Mouse (Mus musculus) layer of hippocampus, adult 18-20 months (tissue): Measurements from ENCODE around the gene Ubl7. TPM values are rescaled to one million over a fixed set of nuclear protein-coding genes. Genes with fewer than 3 reads are reported as not detected.
A peak's percentile ranks its signal among the peaks of the same experiment; 100 is the strongest.

ENCODE experiments used
- DNase-seq, 2 experiments: peaks; one replicate each; pipeline ENCODE4 v3.0.0; 2022; ENCODE audit warnings: low spot score in 2 of 2
- total RNA-seq, 2 experiments: library from RNA; stranded (reverse); gene quantifications; 2 replicates each; pipeline ENCODE4 v1.2.3; 2021

Ubl7 gene
- total RNA-seq, 2 experiments from 2014 or later = 98.1 to 105 TPM

GRCm38 (mm10) chr9:57907206-57907605 lies 3.6 kb upstream of the Ubl7 start:
- no peak for DNase-seq

- DNase-seq = no peak
These were observed 1.8 kb downstream of the Ubl7 start for GRCm38 (mm10) chr9:57912571-57912970.

DNA sequence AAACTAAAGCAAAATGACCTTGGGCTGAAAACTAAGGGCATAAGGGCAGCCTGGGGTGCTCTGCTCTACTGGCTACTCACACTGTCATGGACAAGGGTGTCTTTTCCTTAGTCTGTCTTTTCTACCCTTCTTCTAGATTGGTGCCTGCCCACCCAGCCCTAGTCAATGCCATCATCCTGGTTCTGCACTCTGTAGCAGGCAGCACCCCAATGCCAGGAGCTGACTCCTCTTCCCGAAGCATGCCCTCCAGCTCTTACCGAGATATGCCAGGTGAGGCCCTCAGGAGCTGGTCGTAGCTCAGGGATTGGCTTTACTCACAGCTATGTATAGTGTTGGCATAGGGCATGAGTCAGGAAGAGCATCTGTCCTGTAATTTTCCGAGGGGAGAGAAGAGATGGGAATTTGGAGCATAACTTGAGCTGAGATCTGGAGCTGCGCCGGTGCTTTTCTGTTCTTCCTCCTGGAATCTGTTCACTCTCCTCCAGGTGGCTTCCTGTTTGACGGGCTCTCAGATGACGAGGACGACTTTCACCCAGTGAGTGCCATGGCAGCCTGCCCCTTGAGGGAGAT lies 10.8 kb downstream of the Ubl7 start:
- no peak for DNase-seq

- no peak for DNase-seq
These were observed 11.6 kb downstream of the Ubl7 start for GRCm38 (mm10) chr9:57922381-57922780.

DNA sequence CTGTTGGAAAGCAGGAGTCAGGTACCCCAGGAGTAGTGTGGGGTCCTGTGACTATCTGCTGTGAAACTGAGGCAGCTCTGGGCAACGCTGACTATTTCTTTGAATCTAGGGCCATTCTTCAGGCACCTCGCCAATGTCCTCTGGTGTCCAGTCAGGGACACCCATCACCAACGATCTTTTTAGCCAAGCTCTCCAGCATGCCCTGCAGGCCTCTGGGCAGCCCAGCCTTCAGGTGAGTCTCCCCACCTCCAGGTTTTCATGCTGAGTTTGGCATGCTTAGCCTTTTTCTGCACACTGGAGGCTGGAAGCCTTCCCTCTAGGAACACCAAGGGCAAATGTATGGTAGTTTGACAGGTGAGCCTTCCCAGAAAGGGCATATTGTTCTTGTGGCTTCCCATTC lies 12.3 kb downstream of the Ubl7 start:
- no peak for DNase-seq

DNA sequence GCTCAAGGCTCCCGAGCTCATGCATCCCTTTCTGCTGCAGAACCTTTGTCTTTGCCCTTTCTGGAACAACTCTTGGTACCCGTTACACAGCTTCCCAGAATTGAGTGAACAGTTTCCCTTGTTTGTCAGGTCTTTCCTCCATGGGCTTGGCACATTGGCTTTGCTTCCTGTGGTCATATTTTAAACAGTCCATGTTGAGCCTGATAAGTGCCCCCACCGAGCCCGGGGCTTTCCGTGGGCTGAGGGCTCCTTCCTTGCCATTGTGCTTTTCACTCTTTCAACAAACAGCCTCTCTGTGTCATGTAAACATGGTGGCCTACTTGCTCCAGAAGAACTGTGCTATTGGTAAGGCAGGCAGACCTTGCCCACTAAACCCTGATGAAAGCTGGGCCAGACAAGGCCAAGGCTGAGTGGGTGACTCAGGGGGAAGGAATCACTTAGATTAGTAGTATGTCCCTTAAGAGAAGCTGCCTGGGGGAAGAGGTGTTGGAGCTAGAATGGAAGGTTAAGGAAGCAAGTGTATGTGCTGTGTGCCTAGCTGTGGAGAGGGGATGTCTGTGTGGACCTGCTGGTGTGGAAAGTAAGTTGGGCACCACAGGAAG lies 20.5 kb downstream of the Ubl7 start:
- DNase-seq = no peak

- DNase-seq = no peak
These were observed 21.5 kb downstream of the Ubl7 start for GRCm38 (mm10) chr9:57932253-57932652.

DNA sequence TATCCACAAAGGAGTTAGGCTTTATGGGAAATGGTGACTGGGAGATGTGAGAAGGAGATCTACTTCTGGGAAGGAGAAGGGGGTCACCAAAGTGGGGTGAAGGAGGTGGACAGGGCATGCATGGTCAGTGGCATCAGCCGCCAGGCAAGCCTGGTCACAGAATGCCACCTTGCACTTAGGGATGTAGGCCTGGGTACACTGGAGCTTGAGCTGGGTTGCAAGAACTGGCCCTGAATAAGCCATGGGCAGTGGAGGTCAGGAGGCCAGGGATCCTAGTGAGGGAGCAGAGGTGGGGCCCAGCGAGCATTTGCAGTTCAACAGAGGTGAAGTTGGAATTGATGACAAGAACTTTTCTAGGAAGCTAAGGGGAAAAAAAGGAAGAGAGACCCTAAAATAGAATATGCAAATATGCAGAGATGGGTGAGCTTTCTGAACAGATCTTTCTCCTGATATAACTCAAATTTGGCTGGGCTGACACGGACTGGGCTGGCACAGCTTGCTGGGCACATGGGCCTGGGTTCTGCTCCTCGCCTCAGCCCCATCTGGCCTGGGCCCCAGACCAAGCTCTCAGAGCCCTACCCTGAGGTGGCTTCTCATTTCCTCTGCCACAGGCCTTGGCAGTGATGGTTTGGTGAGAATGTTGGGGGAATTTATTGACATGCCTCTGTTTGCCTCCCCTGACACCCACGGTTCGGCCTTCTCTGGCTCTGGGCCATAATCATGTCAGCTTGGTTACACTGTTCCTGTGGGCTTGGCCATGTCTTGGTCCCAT lies 22.2 kb downstream of the Ubl7 start:
- DNase-seq = peak; percentile 70 to 86

- peak; percentile 79 to 93 for DNase-seq
These were observed 25.1 kb downstream of the Ubl7 start for GRCm38 (mm10) chr9:57935683-57936437.

DNA sequence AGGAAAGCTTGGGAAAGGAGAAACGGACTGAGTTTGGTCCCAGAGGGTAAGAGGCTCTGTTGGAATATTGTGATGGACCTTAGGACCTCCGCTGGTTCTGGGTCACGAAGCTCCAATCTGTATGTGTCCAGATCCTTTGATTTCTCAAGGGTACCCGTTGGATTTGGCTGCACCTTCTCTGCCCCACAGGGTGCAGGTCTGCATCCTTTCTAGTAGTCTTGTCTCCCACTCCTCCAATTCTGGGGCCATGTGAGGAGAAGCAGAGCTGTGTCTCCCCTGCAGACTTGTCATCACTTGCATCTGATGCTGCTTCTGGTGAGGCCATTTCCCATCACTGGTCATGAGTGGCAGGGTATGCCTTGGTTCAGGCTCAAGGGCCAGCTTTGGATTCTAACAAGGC lies 26.4 kb downstream of the Ubl7 start:
- no peak for DNase-seq

DNA sequence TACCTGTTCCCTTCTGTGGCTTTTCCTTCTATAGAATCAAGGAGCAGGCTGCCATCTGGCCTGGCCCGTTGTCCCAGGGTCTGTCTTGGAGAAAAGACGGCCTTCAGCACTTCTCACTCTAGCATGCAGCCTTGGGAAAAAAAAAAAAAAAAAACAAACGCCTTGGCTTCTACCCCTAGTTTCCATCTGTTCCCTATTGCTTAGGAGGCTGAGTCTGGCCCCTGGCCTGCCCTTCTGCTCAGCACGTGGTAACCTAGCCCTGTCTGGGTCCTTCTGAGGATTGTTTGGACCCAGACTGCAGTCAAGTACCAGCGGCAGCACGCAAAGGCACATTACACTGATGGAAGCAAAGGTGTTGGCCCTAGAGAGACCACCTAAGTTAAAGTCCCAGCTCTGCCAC lies 26.9 kb downstream of the Ubl7 start:
- no peak for DNase-seq

GRCm38 (mm10) chr9:57938225-57939055 lies 27.7 kb downstream of the Ubl7 start:
- DNase-seq = no peak

DNA sequence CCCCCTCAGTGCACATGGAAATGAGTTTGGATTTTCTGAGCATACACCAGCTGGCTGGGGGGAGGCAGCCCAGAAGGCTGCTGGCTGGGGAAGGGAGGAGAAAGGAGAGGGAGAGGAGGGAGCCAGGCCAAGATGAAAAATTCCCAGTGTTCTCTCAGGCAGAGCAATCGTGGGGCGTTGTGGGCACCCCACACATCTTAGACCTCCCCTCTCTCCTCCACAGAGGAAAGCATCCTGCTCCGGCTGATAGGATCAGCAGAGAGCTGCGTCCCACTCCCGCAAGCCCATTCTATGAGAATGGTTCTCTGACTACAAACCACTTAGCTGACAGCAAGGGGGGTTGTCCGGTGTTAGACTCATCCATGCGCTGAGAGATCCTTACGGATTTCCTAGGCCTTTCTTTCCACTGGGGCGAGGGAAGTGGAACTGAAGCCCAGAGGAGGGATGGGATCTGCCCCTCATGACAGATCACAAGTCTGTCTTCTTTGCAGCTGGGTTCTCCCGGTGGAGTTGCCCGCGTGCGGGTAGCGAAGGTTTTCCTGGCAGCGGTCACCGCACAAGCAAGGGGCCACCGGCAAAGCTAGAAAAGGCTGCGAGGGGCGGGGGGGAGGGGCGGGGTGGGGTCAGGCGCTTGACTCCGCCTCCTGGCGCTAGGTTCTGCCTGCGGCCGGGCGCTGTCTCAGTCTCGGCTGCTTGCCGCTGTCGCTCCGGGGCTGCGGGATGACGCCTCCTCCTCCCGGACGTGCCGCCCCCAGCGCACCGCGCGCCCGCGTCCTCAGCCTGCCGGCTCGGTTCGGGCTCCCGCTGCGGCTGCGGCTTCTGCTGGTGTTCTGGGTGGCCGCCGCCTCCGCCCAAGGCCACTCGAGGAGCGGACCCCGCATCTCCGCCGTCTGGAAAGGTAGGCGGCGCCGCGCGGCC lies 28.9 kb downstream of the Ubl7 start, which contains the start of gene Sema7a:
Gene Sema7a (plus strand): TSS at position 682 of the 918 bp plus-strand sequence.
- DNase-seq = peak; percentile 80 to 88

DNA sequence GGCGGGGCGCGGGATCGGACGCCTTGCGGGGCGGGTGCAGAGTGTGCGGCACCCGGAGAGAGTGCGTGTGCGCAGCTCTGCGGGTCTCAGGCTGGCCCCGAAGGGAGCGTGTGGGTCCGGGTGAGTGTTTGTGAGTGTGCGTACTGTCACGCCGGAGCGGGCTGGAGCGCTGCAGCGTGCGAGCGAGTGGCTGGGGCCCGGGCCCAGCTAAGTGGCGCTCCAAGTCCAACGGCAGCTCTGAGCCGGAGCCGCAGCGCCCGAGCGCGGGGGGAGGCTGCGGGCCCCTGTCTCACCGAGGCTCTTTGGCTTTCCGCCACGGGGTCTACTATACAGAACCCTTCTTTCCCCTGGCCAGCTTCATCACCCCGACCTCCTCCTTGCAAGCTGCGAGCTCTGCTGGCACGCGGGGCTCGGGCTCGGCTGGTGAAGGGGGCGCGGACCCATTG lies 29.6 kb downstream of the Ubl7 start:
- DNase-seq = peak; percentile 40 to 57

- no peak for DNase-seq
These were observed 30.3 kb downstream of the Ubl7 start for GRCm38 (mm10) chr9:57940861-57941638.

- no peak for DNase-seq
These were observed 31.3 kb downstream of the Ubl7 start for GRCm38 (mm10) chr9:57942039-57942438.

DNA sequence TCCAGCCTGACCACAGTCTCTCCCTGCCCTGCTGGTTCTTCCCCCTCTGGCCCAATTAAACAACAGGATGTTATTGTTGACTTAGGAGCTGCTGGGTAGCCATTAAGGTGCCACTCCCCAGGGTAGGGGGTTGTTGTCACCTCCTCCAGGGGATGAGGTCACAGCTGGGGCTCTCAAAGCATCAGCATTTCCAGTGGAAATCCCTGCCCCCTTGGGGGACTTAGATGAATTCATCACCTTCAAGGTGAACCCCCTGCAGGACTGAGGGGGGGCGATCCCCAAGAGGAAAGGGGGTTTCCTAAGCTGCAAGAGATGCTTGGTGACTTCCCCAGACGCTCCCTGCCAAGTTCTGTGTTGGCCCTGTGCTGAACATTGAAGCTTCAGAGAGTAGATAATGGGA lies 32.3 kb downstream of the Ubl7 start:
- no peak for DNase-seq

GRCm38 (mm10) chr9:57944572-57944971 lies 33.8 kb downstream of the Ubl7 start:
- peak in 1 of 2 experiments; percentile 73 for DNase-seq
